10 mouse cellular contexts compared by ENCODE assay signal in genomic region chr17:25414917-25415316, GRCm38 (mm10). TPM values are rescaled to one million over a fixed set of nuclear protein-coding genes. Genes with fewer than 3 reads are reported as not detected.
DNase-seq lines count a peak whose midpoint lies in the region; ATAC-seq and TF ChIP-seq lines count a peak whose summit lies in the region.
"Had no signal": no experiment of that assay in that cellular context is flagged by ENCODE, and none has a peak within 500 bp of the region (broad histone marks: within the 10 kb centered on the region; RNA-seq: fewer than 3 reads in every experiment).

No protein-coding gene starts in this region.

- no peak for TF ChIP-seq CTCF in gastrocnemius, adult 2 months (IDR thresholded peaks at IDR 0.05)

- DNase-seq in heart, adult 18-20 months, result no peak
- DNase-seq in R1 (ENCODE audit: low read depth, low spot score), result peak; percentile 20
- no peak for DNase-seq in embryonic facial prominence, embryonic 14.5 days (ENCODE audit: low spot score)
- no peak for DNase-seq in gastrocnemius, postnatal 25 days
- no peak for DNase-seq in gastrocnemius, adult 2 months
- DNase-seq in cerebellum, adult 11-12 months, result no peak
- DNase-seq: gastrocnemius, postnatal 36 days had no signal

- no peaks in the 10 kb centered on the region for H3K36me3 ChIP-seq in heart, embryonic 16.5 days (ENCODE audit: control insufficient read depth, insufficient read depth)
- H3K36me3 ChIP-seq in embryonic facial prominence, embryonic 14.5 days (ENCODE audit: control insufficient read depth, insufficient read depth, low read length), result no peaks in the 10 kb centered on the region
- H3K36me3 ChIP-seq in midbrain, embryonic 12.5 days, result no peaks in the 10 kb centered on the region

- H3K4me1 ChIP-seq in heart, embryonic 16.5 days (ENCODE audit: control insufficient read depth, insufficient read depth, low read length), result peaks cover 57% of the 10 kb centered on the region
- peaks cover 47% of the 10 kb centered on the region for H3K4me1 ChIP-seq in embryonic facial prominence, embryonic 14.5 days (ENCODE audit: control insufficient read depth, insufficient read depth, low read length)
- H3K4me1 ChIP-seq in midbrain, embryonic 12.5 days, result peaks cover 77% of the 10 kb centered on the region

- H3K9me3 ChIP-seq in heart, embryonic 16.5 days (replicated peaks; ENCODE audit: control insufficient read depth, low read length), result no peaks in the 10 kb centered on the region; the same call in 1 of the 2 replicates
- H3K9me3 ChIP-seq in embryonic facial prominence, embryonic 14.5 days (ENCODE audit: control insufficient read depth, low read length), result no peaks in the 10 kb centered on the region
- H3K9me3 ChIP-seq in midbrain, embryonic 12.5 days, result no peaks in the 10 kb centered on the region

- WGBS in heart, embryonic 16.5 days, result 50% methylated on average over 3 of the region's 3 CpGs
- 12% methylated on average over 3 of the region's 3 CpGs for WGBS in embryonic facial prominence, embryonic 14.5 days
- WGBS in midbrain, embryonic 12.5 days, result 35% methylated on average over 3 of the region's 3 CpGs

- no peaks in the 10 kb centered on the region for H3K27me3 ChIP-seq in heart, embryonic 16.5 days (ENCODE audit: control insufficient read depth, insufficient read depth, low read length)
- H3K27me3 ChIP-seq in embryonic facial prominence, embryonic 14.5 days (replicated peaks; ENCODE audit: control insufficient read depth, insufficient read depth, low read length), result no peaks in the 10 kb centered on the region
- peaks cover 7% of the 10 kb centered on the region; the same call in 1 of the 2 replicates for H3K27me3 ChIP-seq in midbrain, embryonic 12.5 days

- H3K27ac ChIP-seq in heart, embryonic 16.5 days (ENCODE audit: low read length), result peak overlapping the region; percentile 31
- H3K27ac ChIP-seq in embryonic facial prominence, embryonic 14.5 days (replicated peaks; ENCODE audit: low read depth, low read length), result peak overlapping the region; percentile 65; the same call in 1 of the 2 replicates
- peak overlapping the region; percentile 86 for H3K27ac ChIP-seq in midbrain, embryonic 12.5 days (replicated peaks)
- no peak overlapping the region for H3K27ac ChIP-seq in gastrocnemius, adult 2 months

- no peak for ATAC-seq in heart, embryonic 16.5 days (replicated peaks; ENCODE audit: extremely low read depth, insufficient read depth, low FRiP score)
- ATAC-seq in embryonic facial prominence, embryonic 14.5 days (ENCODE audit: low read depth), result no peak
- no peak for ATAC-seq in midbrain, embryonic 12.5 days (ENCODE audit: low FRiP score, low read depth)

- peak overlapping the region; percentile 38; the same call in 1 of the 2 replicates for H3K9ac ChIP-seq in heart, embryonic 16.5 days (ENCODE audit: low read length)
- H3K9ac ChIP-seq in embryonic facial prominence, embryonic 14.5 days (ENCODE audit: low read depth, low read length), result no peak overlapping the region
- H3K9ac ChIP-seq in midbrain, embryonic 12.5 days (replicated peaks), result no peak overlapping the region

- H3K4me3 ChIP-seq in heart, embryonic 16.5 days (ENCODE audit: low read length), result no peak overlapping the region
- H3K4me3 ChIP-seq in embryonic facial prominence, embryonic 14.5 days (ENCODE audit: low read depth, low read length), result no peak overlapping the region
- H3K4me3 ChIP-seq in midbrain, embryonic 12.5 days, result no peak overlapping the region
- no peak overlapping the region for H3K4me3 ChIP-seq in gastrocnemius, adult 2 months

- intact Hi-C loops in gastrocnemius, adult 2 months (cut with DNase I), result no loop called here

- H3K4me2 ChIP-seq in heart, embryonic 16.5 days (ENCODE audit: low read depth, low read length), result no peak overlapping the region
- no peak overlapping the region for H3K4me2 ChIP-seq in embryonic facial prominence, embryonic 14.5 days (ENCODE audit: low read depth, low read length)
- no peak overlapping the region for H3K4me2 ChIP-seq in midbrain, embryonic 12.5 days (replicated peaks)

RNA-seq across cellular contexts. Expression of gene Cacna1h, which starts 18.7 kb away (rescaled TPM):
- 4.5 and 5.4 TPM in 2 replicates for polyA plus RNA-seq in heart, embryonic 16.5 days (2015; fragmentation: Nextera tagmentation; extraction: Ambion mirVana)
- total RNA-seq in heart, adult 18-20 months (2021), result 1 to 10 TPM; 6.1 to 6.7 TPM
- polyA plus RNA-seq in embryonic facial prominence, embryonic 14.5 days (2014; fragmentation: Nextera tagmentation; extraction: Ambion mirVana), result 4.9 and 5.2 TPM in 2 replicates
- polyA plus RNA-seq in midbrain, embryonic 12.5 days (2016; fragmentation: Nextera tagmentation; extraction: Ambion mirVana), result 9.7 and 10.4 TPM in 2 replicates
- 1 to 10 TPM; 1.5 to 1.6 TPM for total RNA-seq in gastrocnemius, postnatal 25 days (2021)
- 1 to 10 TPM in 1 of 2 experiments, under 1 TPM in 1; 0.94 to 1.7 TPM for total RNA-seq in gastrocnemius, adult 2 months (2021)
- total RNA-seq: liver, adult 2 months had no signal

RNA-seq across cellular contexts. Expression of gene Tekt4, which starts 39.5 kb away (rescaled TPM):
- 0.81 and 1.5 TPM in 2 replicates for polyA plus RNA-seq in heart, embryonic 16.5 days (2015; fragmentation: Nextera tagmentation; extraction: Ambion mirVana)
- total RNA-seq in heart, adult 18-20 months (2021), result under 1 TPM in 1 of 2 experiments, not detected in 1; 0.67 TPM
- 0.22 and 3.0 TPM in 2 replicates for polyA plus RNA-seq in embryonic facial prominence, embryonic 14.5 days (2014; fragmentation: Nextera tagmentation; extraction: Ambion mirVana)
- polyA plus RNA-seq in midbrain, embryonic 12.5 days (2016; fragmentation: Nextera tagmentation; extraction: Ambion mirVana), result 0.14 and 0.22 TPM in 2 replicates
- not detected for total RNA-seq in gastrocnemius, postnatal 25 days (2021)
- not detected for total RNA-seq in gastrocnemius, adult 2 months (2021)
- total RNA-seq: gastrocnemius, postnatal 36 days; liver, adult 2 months had no signal
- polyA plus RNA-seq: liver, adult 2 months had no signal

RNA-seq across cellular contexts. Expression of gene Tpsg1, which starts 45.8 kb away (rescaled TPM):
- 0.56 and 0.76 TPM in 2 replicates for polyA plus RNA-seq in heart, embryonic 16.5 days (2015; fragmentation: Nextera tagmentation; extraction: Ambion mirVana)
- not detected for total RNA-seq in heart, adult 18-20 months (2021)
- polyA plus RNA-seq in embryonic facial prominence, embryonic 14.5 days (2014; fragmentation: Nextera tagmentation; extraction: Ambion mirVana), result 8.0 and 9.5 TPM in 2 replicates
- 0.22 and 0.92 TPM in 2 replicates for polyA plus RNA-seq in midbrain, embryonic 12.5 days (2016; fragmentation: Nextera tagmentation; extraction: Ambion mirVana)
- total RNA-seq in gastrocnemius, postnatal 25 days (2021), result not detected
- under 1 TPM in 1 of 2 experiments, not detected in 1; 0.48 TPM for total RNA-seq in gastrocnemius, adult 2 months (2021)
- total RNA-seq: liver, adult 2 months had no signal
- polyA plus RNA-seq: liver, adult 2 months had no signal

RNA-seq across cellular contexts. Expression of gene Tpsb2, which starts 48.8 kb away (rescaled TPM):
- 11.0 and 11.7 TPM in 2 replicates for polyA plus RNA-seq in heart, embryonic 16.5 days (2015; fragmentation: Nextera tagmentation; extraction: Ambion mirVana)
- 1 to 10 TPM; 2.0 to 2.6 TPM for total RNA-seq in heart, adult 18-20 months (2021)
- 47.8 and 101 TPM in 2 replicates for polyA plus RNA-seq in embryonic facial prominence, embryonic 14.5 days (2014; fragmentation: Nextera tagmentation; extraction: Ambion mirVana)
- not detected in 2 replicates for polyA plus RNA-seq in midbrain, embryonic 12.5 days (2016; fragmentation: Nextera tagmentation; extraction: Ambion mirVana)
- 1 to 10 TPM; 3.4 to 7.6 TPM for total RNA-seq in gastrocnemius, postnatal 25 days (2021)
- 1 to 10 TPM; 1.9 to 4.7 TPM for total RNA-seq in gastrocnemius, adult 2 months (2021)
- total RNA-seq: liver, adult 2 months had no signal
- polyA plus RNA-seq: liver, adult 2 months had no signal
